Mouse (Mus musculus): ENCODE results near the gene Acin1.

GRCm38 (mm10) chr14:54643011-54643410, 43.7 kb downstream of the Acin1 start:
- no peak for TF ChIP-seq EP300 (IDR thresholded peaks at IDR 0.05; ENCODE audit: low read length)
- TF ChIP-seq CTCF (conservative IDR thresholded peaks at IDR 0.05 in 1 of 2, IDR thresholded peaks at IDR 0.05 in 1 of 2; ENCODE audit: low read depth in 2 of 2, low read length in 2 of 2), result no peak
- TF ChIP-seq MEF2A (IDR thresholded peaks at IDR 0.05; ENCODE audit: borderline replicate concordance, low read depth, low read length), result no peak

Data from CH12.LX (cell line).